Mouse (Mus musculus): ENCODE measurements around the gene Mid1. TPM values are rescaled to one million over a fixed set of nuclear protein-coding genes. Genes with fewer than 3 reads are reported as not detected.

Mid1 gene
- 9.0 TPM for polyA plus RNA-seq (2014; fragmentation: Illumina TruSeq; extraction: RNeasy Lipid Tissue Mini Kit (QIAGEN cat#74804); ENCODE audit: low read depth, low replicate concordance)

DNA sequence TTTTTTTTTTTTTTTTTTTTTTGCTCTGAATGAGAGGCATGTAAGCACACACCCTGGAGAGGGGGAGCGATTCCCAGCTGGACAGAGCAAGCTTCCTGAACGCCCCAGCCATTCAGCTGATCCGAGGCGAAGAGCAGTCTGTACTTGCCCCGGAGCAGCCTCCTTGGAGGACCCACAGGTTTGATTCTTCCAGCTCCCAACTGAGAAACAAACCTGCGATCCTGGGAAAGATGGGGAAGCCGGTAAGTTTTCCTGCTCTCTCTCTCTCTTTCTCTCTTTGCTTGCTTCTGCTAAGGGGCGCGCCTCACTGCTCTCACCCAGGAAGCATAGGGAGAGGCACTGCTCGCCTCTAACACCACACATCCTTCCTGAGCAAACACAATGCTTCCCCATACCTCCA lies at the start of gene Mid1:
TSS of gene Mid1 (plus strand) at position 69 of the 400 bp plus-strand sequence.

DNA sequence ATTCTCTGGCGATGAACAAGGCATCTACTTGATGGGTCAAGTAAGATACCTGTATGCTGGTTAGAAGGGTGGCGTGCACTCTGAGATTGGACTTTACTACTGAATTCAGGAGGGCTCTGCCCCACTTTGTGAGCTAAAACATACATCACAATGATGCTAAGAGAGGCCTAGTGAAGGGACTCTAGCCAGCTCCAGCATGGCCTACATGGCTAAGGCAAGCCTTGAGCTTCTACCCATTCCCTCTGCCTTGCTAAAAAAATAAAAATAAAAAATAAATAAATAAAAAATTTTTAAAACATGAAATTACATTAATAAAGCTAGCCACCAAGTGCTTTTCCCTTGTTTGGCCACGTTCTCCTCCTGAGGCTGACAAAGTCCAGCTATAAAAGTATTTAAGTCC lies 94.5 kb downstream of the Mid1 start, which contains the start of gene 4933400A11Rik:
TSS of gene 4933400A11Rik (minus strand) at position 101 of the 400 bp plus-strand sequence.

DNA sequence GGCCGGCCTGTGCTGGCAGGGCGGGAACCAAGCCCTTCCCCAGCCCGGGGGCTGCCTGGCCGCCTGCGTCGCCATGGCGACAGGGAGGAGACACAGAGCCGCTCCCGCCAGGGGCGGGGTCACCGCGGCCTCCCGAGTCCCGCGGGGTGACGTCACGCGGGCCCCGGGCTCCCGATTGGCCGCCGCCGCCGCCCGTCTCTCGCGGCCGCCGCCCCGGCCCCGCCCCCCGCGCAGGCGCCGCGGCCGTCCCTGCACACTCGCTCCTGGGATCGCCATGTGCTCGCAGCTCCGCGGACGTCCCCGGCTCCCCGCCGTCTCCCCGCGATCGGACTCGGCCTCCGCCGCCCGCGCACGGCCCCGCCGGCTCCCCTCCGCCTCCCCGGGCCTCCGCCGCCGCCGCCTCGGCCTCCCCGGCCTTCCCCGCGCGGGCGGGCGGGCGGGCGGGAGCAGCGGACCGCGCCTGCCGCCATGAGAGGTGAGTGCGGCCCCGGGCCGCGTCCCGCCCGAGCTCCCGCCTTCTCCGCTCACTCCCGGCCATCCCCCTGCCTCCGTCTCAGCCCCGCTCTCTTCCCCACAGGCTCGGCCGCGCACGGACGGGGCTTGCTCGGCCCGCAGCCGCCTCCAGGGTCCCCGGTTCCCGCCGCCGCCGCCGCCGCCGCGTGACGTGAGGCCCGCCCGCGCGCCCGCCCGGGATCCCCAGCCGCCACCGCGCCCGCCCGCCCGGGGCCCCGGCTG lies 324.2 kb downstream of the Mid1 start, which contains the start of gene Gm21887:
TSS of gene Gm21887 (plus strand) at position 644 of the 735 bp plus-strand sequence.

Other genes with a start within 250 kb of the Mid1 start
- not detected for gene 4933400A11Rik, start 94.4 kb downstream of the Mid1 start, polyA plus RNA-seq (2014; fragmentation: Illumina TruSeq; extraction: RNeasy Lipid Tissue Mini Kit (QIAGEN cat#74804); ENCODE audit: low read depth, low replicate concordance)